Mouse (Mus musculus): ENCODE measurements at regions not wholly inside any gene's neighbourhood (a gene's known extent, or its start where the extent isn't known, plus 50 kb on each side); places are given as distances from the start of the nearest gene placed in this dataset.

- Histone ChIP-seq H3K4me3 (no peak overlapping the region), H3K27ac (replicated peaks) (no peak overlapping the region), H3K4me1 (no peaks in the 10 kb centered on the region), H3K27me3 (replicated peaks; ENCODE audit: low read depth, poor library complexity, severe bottlenecking) (no peaks in the 10 kb centered on the region), H3K9me3 (no peaks in the 10 kb centered on the region), H3K36me3 (replicated peaks) (no peaks in the 10 kb centered on the region)
- no peak for DNase-seq (ENCODE audit: low spot score)
- 93% methylated on average over 15 of the region's 15 CpGs for WGBS
These were observed 961.4 kb downstream of the Mat2b start for GRCm38 (mm10) chr11:39733434-39734076.

DNA sequence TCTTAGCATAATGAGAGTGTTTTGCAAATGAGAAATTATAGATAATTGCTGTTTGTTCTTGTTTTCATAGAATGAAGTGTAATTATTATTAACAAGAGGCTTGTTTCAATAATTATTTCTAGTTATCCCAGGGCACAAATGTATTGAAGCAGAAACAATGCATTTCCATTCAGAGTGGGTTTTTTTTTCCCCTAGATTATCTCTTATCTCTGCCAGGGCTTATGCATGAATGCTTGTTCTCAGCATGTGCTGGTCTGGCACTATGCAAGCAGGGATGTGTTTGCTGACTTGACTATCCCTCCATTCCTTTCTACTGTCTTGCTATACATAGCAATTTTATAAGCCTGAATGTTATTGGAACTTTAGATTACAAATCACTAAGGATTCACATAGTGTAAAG, 971.4 kb downstream of the Mat2b start:
- Histone ChIP-seq H3K4me3 (no peak overlapping the region), H3K27me3 (replicated peaks; ENCODE audit: low read depth, poor library complexity, severe bottlenecking) (no peaks in the 10 kb centered on the region), H3K4me1 (no peaks in the 10 kb centered on the region), H3K9me3 (no peaks in the 10 kb centered on the region), H3K36me3 (replicated peaks) (no peaks in the 10 kb centered on the region), H3K27ac (replicated peaks) (no peak overlapping the region)
- no peak for DNase-seq (ENCODE audit: low spot score)

- WGBS = 79% methylated on average over 2 of the region's 2 CpGs
These were observed 1016.5 kb downstream of the Mat2b start for GRCm38 (mm10) chr11:39678521-39678920.

GRCm38 (mm10) chr11:39653595-39653994, 1041.4 kb downstream of the Mat2b start:
- no peak for DNase-seq (ENCODE audit: low spot score)
- Histone ChIP-seq H3K27me3 (replicated peaks; ENCODE audit: low read depth, poor library complexity, severe bottlenecking) (no peaks in the 10 kb centered on the region), H3K9me3 (no peaks in the 10 kb centered on the region), H3K4me3 (no peak overlapping the region), H3K36me3 (replicated peaks) (no peaks in the 10 kb centered on the region), H3K4me1 (no peaks in the 10 kb centered on the region), H3K27ac (replicated peaks) (no peak overlapping the region)
- WGBS = 90% methylated on average over 5 of the region's 5 CpGs

More at GRCm38 (mm10) chr11:39678521-39678920, 1016.5 kb downstream of the Mat2b start:
- no peak overlapping the region for H3K4me3 ChIP-seq
- no peaks in the 10 kb centered on the region for H3K36me3 ChIP-seq (replicated peaks)
- H3K4me1 ChIP-seq = no peaks in the 10 kb centered on the region
- no peak overlapping the region for H3K27ac ChIP-seq (replicated peaks)
- DNase-seq (ENCODE audit: low spot score) = no peak
- no peaks in the 10 kb centered on the region for H3K27me3 ChIP-seq (replicated peaks; ENCODE audit: low read depth, poor library complexity, severe bottlenecking)
- no peaks in the 10 kb centered on the region for H3K9me3 ChIP-seq

GRCm38 (mm10) chr11:39619356-39619755, 1075.6 kb downstream of the Mat2b start:
- Histone ChIP-seq H3K4me3 (no peak overlapping the region), H3K9me3 (no peaks in the 10 kb centered on the region), H3K27me3 (replicated peaks; ENCODE audit: low read depth, poor library complexity, severe bottlenecking) (no peaks in the 10 kb centered on the region), H3K36me3 (replicated peaks) (no peaks in the 10 kb centered on the region), H3K27ac (replicated peaks) (no peak overlapping the region), H3K4me1 (no peaks in the 10 kb centered on the region)
- WGBS = 87% methylated on average over 1 of the region's 1 CpGs
- DNase-seq (ENCODE audit: low spot score) = no peak

GRCm38 (mm10) chr11:39615843-39616242, 1079.2 kb downstream of the Mat2b start:
- no peak for DNase-seq (ENCODE audit: low spot score)
- H3K27me3 ChIP-seq (replicated peaks; ENCODE audit: low read depth, poor library complexity, severe bottlenecking) = no peaks in the 10 kb centered on the region
- H3K36me3 ChIP-seq (replicated peaks) = no peaks in the 10 kb centered on the region
- H3K9me3 ChIP-seq = no peaks in the 10 kb centered on the region
- 83% methylated on average over 3 of the region's 3 CpGs for WGBS
- H3K27ac ChIP-seq (replicated peaks) = no peak overlapping the region
- H3K4me3 ChIP-seq = no peak overlapping the region
- no peaks in the 10 kb centered on the region for H3K4me1 ChIP-seq

DNA sequence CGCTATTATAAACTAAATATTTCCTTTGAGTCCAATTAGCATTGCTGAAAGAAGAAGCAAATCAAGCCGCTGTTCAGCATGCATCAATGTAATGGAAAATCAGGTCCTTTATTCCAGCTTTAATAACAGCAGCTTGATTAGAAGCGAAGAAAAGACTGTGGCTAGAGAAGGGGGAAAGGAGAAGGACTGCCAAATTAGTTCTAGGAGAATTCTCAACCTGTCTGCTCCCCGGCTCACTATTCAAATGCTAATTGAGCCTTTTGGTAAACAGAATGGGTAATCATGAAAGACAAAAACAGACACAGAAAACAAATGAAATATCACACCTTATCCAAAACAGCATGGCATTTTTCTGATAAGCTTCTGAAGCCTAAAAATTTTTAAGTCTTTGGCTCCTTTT, 1098.5 kb downstream of the Mat2b start:
- 24% methylated on average over 4 of the region's 4 CpGs for WGBS
- no peaks in the 10 kb centered on the region for H3K4me1 ChIP-seq
- DNase-seq (ENCODE audit: low spot score) = no peak
- H3K9me3 ChIP-seq = no peaks in the 10 kb centered on the region
- no peaks in the 10 kb centered on the region for H3K36me3 ChIP-seq (replicated peaks)
- H3K4me3 ChIP-seq = no peak overlapping the region
- no peaks in the 10 kb centered on the region for H3K27me3 ChIP-seq (replicated peaks; ENCODE audit: low read depth, poor library complexity, severe bottlenecking)
- H3K27ac ChIP-seq (replicated peaks) = no peak overlapping the region

- no peaks in the 10 kb centered on the region for H3K27me3 ChIP-seq (replicated peaks; ENCODE audit: low read depth, poor library complexity, severe bottlenecking)
- no peaks in the 10 kb centered on the region for H3K9me3 ChIP-seq
- peak; percentile 69 for DNase-seq (ENCODE audit: low spot score)
- H3K4me3 ChIP-seq = no peak overlapping the region
- no peaks in the 10 kb centered on the region for H3K36me3 ChIP-seq (replicated peaks)
- H3K27ac ChIP-seq (replicated peaks) = no peak overlapping the region
- WGBS = 17% methylated on average over 15 of the region's 15 CpGs
- no peaks in the 10 kb centered on the region for H3K4me1 ChIP-seq
These were observed 1106.2 kb downstream of the Mat2b start for GRCm38 (mm10) chr11:39588641-39589385.

- 56% methylated on average over 3 of the region's 3 CpGs for WGBS
- DNase-seq (ENCODE audit: low spot score) = no peak
- no peaks in the 10 kb centered on the region for H3K27me3 ChIP-seq (replicated peaks; ENCODE audit: low read depth, poor library complexity, severe bottlenecking)
- H3K9me3 ChIP-seq = no peaks in the 10 kb centered on the region
- H3K4me3 ChIP-seq = no peak overlapping the region
- H3K4me1 ChIP-seq = no peaks in the 10 kb centered on the region
- no peak overlapping the region for H3K27ac ChIP-seq (replicated peaks)
- H3K36me3 ChIP-seq (replicated peaks) = no peaks in the 10 kb centered on the region
These were observed 1136.7 kb downstream of the Mat2b start for GRCm38 (mm10) chr11:39558287-39558686.

- 70% methylated on average over 3 of the region's 3 CpGs for WGBS
- Histone ChIP-seq H3K36me3 (replicated peaks) (no peaks in the 10 kb centered on the region), H3K27me3 (replicated peaks; ENCODE audit: low read depth, poor library complexity, severe bottlenecking) (no peaks in the 10 kb centered on the region), H3K4me1 (no peaks in the 10 kb centered on the region), H3K9me3 (no peaks in the 10 kb centered on the region), H3K27ac (replicated peaks) (no peak overlapping the region), H3K4me3 (no peak overlapping the region)
- DNase-seq (ENCODE audit: low spot score) = no peak
These were observed 1144.9 kb downstream of the Mat2b start for GRCm38 (mm10) chr11:39550066-39550465.

- Histone ChIP-seq H3K9me3 (no peaks in the 10 kb centered on the region), H3K4me3 (no peak overlapping the region), H3K36me3 (replicated peaks) (no peaks in the 10 kb centered on the region), H3K27me3 (replicated peaks; ENCODE audit: low read depth, poor library complexity, severe bottlenecking) (no peaks in the 10 kb centered on the region), H3K27ac (replicated peaks) (no peak overlapping the region), H3K4me1 (no peaks in the 10 kb centered on the region)
- DNase-seq (ENCODE audit: low spot score) = no peak
- 53% methylated on average over 7 of the region's 7 CpGs for WGBS
These were observed 1169.9 kb downstream of the Mat2b start for GRCm38 (mm10) chr11:39524866-39525649.

- no peaks in the 10 kb centered on the region for H3K4me1 ChIP-seq
- no peak overlapping the region for H3K4me3 ChIP-seq
- no peaks in the 10 kb centered on the region for H3K9me3 ChIP-seq
- 82% methylated on average over 4 of the region's 4 CpGs for WGBS
- H3K36me3 ChIP-seq (replicated peaks) = no peaks in the 10 kb centered on the region
- H3K27ac ChIP-seq (replicated peaks) = no peak overlapping the region
- no peaks in the 10 kb centered on the region for H3K27me3 ChIP-seq (replicated peaks; ENCODE audit: low read depth, poor library complexity, severe bottlenecking)
- no peak for DNase-seq (ENCODE audit: low spot score)
These were observed 1199.8 kb downstream of the Mat2b start for GRCm38 (mm10) chr11:39495253-39495652.

- DNase-seq (ENCODE audit: low spot score) = no peak
- Histone ChIP-seq H3K36me3 (replicated peaks) (no peaks in the 10 kb centered on the region), H3K4me1 (no peaks in the 10 kb centered on the region), H3K27me3 (replicated peaks; ENCODE audit: low read depth, poor library complexity, severe bottlenecking) (no peaks in the 10 kb centered on the region), H3K27ac (replicated peaks) (no peak overlapping the region), H3K9me3 (no peaks in the 10 kb centered on the region), H3K4me3 (no peak overlapping the region)
- 62% methylated on average over 8 of the region's 8 CpGs for WGBS
These were observed 1217.9 kb downstream of the Mat2b start for GRCm38 (mm10) chr11:39477136-39477535.

Measured in embryonic facial prominence, embryonic 10.5 days (tissue).